Mouse (Mus musculus) stomach, postnatal 0 days (tissue): ENCODE measurements at regions not wholly inside any gene's neighbourhood (a gene's known extent, or its start where the extent isn't known, plus 50 kb on each side); places are given as distances from the start of the nearest gene placed in this dataset.

ENCODE experiments used
- ATAC-seq: fragments of 200-750 bp; cut with Nextera tagmentation; 2 replicates; pipeline ENCODE4 v1.8.0; 2017; ENCODE audit not compliant: low FRiP score, low TSS enrichment
- DNase-seq: peaks from one replicate; pipeline ENCODE4 v3.0.0-alpha.2; 2016; ENCODE audit warnings: low spot score
- H3K27ac ChIP-seq: fragments of 300-500 bp; sonication (generic); replicated peaks from 2 replicates; pipeline ENCODE4 v1.5.1; 2014; ENCODE audit warnings: mild to moderate bottlenecking, control low read depth
- H3K27me3 ChIP-seq: fragments of 300-500 bp; sonication (generic); 2 replicates; pipeline ENCODE4 v1.6.1; 2014; ENCODE audit warnings: low read length; ENCODE audit not compliant: control insufficient read depth, insufficient read depth
- H3K36me3 ChIP-seq: fragments of 300-500 bp; sonication (generic); 2 replicates; pipeline ENCODE4 v1.6.1; 2014; ENCODE audit warnings: low read length, mixed read lengths; ENCODE audit not compliant: control insufficient read depth, insufficient read depth
- H3K4me1 ChIP-seq: fragments of 300-500 bp; sonication (generic); replicated peaks from 2 replicates; pipeline ENCODE4 v1.6.1; 2014; ENCODE audit warnings: antibody characterized with exemption; ENCODE audit not compliant: control insufficient read depth, insufficient read depth
- H3K4me2 ChIP-seq: fragments of 300-500 bp; sonication (generic); replicated peaks from 2 replicates; pipeline ENCODE4 v1.6.1; 2014; ENCODE audit warnings: low read depth, mild to moderate bottlenecking, control low read depth, moderate library complexity
- H3K4me3 ChIP-seq: fragments of 300-500 bp; sonication (generic); 2 replicates; pipeline ENCODE4 v1.5.1; 2014; ENCODE audit warnings: low read depth, low read length, control low read depth
- H3K9ac ChIP-seq: fragments of 300-500 bp; sonication (generic); 2 replicates; pipeline ENCODE4 v1.6.1; 2014; ENCODE audit warnings: mild to moderate bottlenecking, low read length, control low read depth, mixed read lengths
- H3K9me3 ChIP-seq: fragments of 300-500 bp; sonication (generic); 2 replicates; pipeline ENCODE4 v1.6.1; 2016; ENCODE audit warnings: low read length; ENCODE audit not compliant: control insufficient read depth
- CTCF ChIP-seq: IDR thresholded peaks from 2 replicates; pipeline ENCODE4 v1.5.1; 2016; ENCODE audit warnings: antibody characterized with exemption, low read depth, mild to moderate bottlenecking, moderate library complexity
- EP300 ChIP-seq: optimal IDR thresholded peaks from 2 replicates; pipeline ENCODE3; 2016; ENCODE audit warnings: antibody characterized with exemption
- WGBS: fragments of 180-500 bp; shearing (Covaris S2); extraction: QIAGEN DNeasy Blood & Tissue Kit; methylation state at CpG from one replicate; pipeline ENCODE4 v1.1.7; 2014; 5-methylcytosine and 5-hydroxymethylcytosine counted together

DNA sequence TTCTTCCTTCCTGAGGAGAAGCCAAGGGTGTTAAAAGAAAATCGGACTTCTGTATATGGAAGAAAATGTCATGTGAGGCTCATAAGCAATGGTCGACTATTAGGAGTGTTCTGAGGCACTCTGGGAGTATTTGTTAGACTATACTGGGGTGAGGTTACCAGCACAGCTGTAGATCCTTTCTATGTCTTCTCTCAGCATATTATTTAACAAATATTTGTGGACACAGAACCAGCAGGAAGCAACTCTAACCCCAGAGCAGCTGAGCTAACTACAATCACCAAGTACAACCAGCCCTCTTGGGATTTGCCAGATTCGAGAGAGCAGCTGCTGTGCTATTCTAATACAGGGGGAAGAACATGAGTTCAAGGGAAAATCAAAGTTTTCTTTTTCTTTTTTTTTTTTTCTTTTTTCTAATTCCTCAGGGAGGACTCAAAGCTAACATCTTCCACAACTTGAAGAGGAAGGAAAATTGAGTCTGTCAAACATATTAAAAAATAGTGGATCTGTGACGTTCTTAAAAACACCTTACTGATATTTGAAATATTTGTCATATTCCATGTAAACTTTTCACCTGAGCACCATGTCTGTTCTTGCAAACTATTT is 933.3 kb upstream of the Cited2 start:
- 52% methylated on average over 4 of the region's 4 CpGs for WGBS
- Histone ChIP-seq H3K4me1 (no peaks in the 10 kb centered on the region), H3K4me3 (no peak overlapping the region), H3K27me3 (no peaks in the 10 kb centered on the region), H3K4me2 (no peak overlapping the region), H3K27ac (no peak overlapping the region), H3K36me3 (no peaks in the 10 kb centered on the region), H3K9ac (no peak overlapping the region), H3K9me3 (no peaks in the 10 kb centered on the region)
- no peak for TF ChIP-seq EP300
- no peak for TF ChIP-seq CTCF
- ATAC-seq: no peak
- DNase-seq: no peak

DNA sequence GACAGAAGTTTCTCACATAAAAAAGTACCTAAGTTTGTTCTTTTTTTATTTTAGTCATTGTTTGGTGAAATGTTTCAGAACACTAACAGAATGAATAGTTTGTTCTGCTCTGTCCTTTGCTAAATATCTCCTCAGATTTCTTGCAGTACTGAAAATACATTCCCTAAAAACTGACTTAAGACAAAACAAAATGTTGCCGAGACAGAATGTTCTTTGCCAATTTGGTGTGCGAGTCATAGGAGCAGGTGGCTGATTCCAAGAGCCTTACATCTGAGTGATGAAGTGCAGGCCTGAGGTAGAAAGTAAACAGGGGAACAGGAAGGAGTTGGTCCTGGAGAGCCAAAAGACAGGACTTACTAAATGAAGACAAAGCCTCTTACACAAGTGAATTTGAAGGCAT is 919.0 kb upstream of the Cited2 start:
- Histone ChIP-seq H3K36me3 (no peaks in the 10 kb centered on the region), H3K4me1 (no peaks in the 10 kb centered on the region), H3K9me3 (no peaks in the 10 kb centered on the region), H3K27ac (no peak overlapping the region), H3K27me3 (no peaks in the 10 kb centered on the region), H3K4me3 (no peak overlapping the region), H3K4me2 (no peak overlapping the region), H3K9ac (no peak overlapping the region)
- no peak for TF ChIP-seq CTCF
- TF ChIP-seq EP300: no peak
- DNase-seq: no peak
- ATAC-seq: no peak
- WGBS: 36% methylated on average over 2 of the region's 2 CpGs

DNA sequence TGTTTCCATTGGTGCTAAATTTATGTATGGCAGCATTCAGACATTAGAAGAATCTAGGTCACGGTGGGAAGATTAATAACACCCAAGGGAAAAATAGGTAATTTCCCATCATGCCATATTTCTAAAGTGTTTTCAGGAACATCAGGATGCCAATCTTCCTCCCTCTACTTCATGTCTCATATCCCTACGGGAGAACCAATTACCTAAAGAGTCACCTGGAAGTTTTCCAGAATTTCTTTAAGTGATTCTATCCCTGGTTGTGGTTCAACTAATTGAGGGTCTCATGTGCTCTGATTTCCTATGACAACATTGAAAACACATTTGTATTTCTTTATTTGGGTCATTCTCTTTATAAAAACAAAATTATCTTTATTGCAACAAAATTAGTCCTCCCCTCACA is 912.3 kb upstream of the Cited2 start:
- H3K9me3 ChIP-seq: no peaks in the 10 kb centered on the region
- H3K27ac ChIP-seq: no peak overlapping the region
- H3K4me1 ChIP-seq: no peaks in the 10 kb centered on the region
- H3K4me3 ChIP-seq: no peak overlapping the region
- no peak overlapping the region for H3K9ac ChIP-seq
- DNase-seq (no peak), ATAC-seq (no peak)
- 73% methylated on average over 2 of the region's 2 CpGs for WGBS
- H3K27me3 ChIP-seq: no peaks in the 10 kb centered on the region
- no peak overlapping the region for H3K4me2 ChIP-seq
- TF ChIP-seq CTCF (no peak), EP300 (no peak)
- no peaks in the 10 kb centered on the region for H3K36me3 ChIP-seq

DNA sequence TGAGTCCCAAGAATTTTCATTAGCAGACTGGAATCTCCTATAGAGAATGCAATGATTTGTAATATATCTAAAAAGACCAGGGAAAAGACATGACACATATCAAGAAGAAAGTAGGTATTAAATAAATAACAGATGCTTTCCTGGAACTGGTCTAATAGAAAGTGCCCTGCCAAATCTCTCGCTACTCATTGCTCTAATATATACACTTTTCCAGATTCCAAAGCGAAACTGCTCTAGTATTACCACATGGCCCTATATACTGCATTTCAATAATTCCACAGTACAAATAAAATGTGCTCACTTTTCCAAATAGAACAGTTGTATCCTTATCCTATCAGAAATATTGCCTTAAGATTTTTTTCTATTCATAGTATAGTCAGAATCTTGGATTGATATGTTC is 909.0 kb upstream of the Cited2 start:
- no peak for TF ChIP-seq EP300
- no peak for TF ChIP-seq CTCF
- Histone ChIP-seq H3K27me3 (no peaks in the 10 kb centered on the region), H3K27ac (no peak overlapping the region), H3K9me3 (no peaks in the 10 kb centered on the region), H3K4me3 (no peak overlapping the region), H3K4me1 (no peaks in the 10 kb centered on the region), H3K4me2 (no peak overlapping the region), H3K36me3 (no peaks in the 10 kb centered on the region), H3K9ac (no peak overlapping the region)
- 66% methylated on average over 2 of the region's 2 CpGs for WGBS
- ATAC-seq (no peak), DNase-seq (no peak)

DNA sequence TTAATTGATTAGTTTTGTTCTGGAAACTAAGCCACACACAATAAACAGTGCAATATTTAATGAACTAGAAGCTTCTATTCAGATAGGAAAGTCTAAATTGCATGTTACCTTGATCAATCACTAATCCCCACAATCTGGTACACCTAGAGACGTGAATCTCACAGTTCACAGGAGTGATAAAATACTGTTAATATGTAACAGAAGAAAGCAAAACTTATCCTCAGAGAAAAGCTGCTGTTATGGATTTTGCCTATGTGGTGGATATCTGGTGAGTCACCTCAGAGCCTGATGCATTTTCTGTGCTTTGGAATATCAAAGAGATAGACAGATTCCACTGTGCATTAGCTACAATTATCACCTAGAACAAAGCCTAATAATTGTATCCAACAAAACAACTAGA is 861.5 kb upstream of the Cited2 start:
- H3K27me3 ChIP-seq: no peaks in the 10 kb centered on the region
- TF ChIP-seq EP300 (no peak), CTCF (no peak)
- no peak overlapping the region for H3K9ac ChIP-seq
- H3K36me3 ChIP-seq: no peaks in the 10 kb centered on the region
- no peak for ATAC-seq
- no peak for DNase-seq
- 60% methylated on average over 1 of the region's 1 CpGs for WGBS
- no peaks in the 10 kb centered on the region for H3K4me1 ChIP-seq
- no peak overlapping the region for H3K4me2 ChIP-seq
- H3K9me3 ChIP-seq: no peaks in the 10 kb centered on the region
- no peak overlapping the region for H3K27ac ChIP-seq
- H3K4me3 ChIP-seq: no peak overlapping the region

DNA sequence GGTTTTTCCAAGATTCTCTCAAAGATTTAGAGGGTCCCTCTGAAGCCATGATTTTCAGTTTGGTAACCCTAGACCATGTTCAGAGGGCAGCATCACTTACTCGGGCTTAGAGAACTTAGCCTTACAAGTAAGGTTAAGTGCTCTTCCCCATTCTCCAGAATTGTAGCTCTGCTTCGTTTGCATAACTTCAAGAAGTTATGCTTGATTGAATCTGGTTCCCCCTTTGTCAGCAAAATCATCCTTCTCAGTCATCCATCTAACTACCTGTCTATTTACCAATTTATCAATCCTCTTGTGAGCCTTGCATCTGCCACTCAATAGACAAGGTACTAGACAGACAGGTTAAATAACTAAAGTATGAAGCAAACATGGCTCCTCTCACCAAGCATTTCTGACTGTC is 856.1 kb upstream of the Cited2 start:
- H3K4me1 ChIP-seq: no peaks in the 10 kb centered on the region
- WGBS: 72% methylated on average over 2 of the region's 2 CpGs
- H3K4me2 ChIP-seq: no peak overlapping the region
- no peak overlapping the region for H3K4me3 ChIP-seq
- TF ChIP-seq CTCF (no peak), EP300 (no peak)
- DNase-seq (no peak), ATAC-seq (no peak)
- H3K27me3 ChIP-seq: no peaks in the 10 kb centered on the region
- no peaks in the 10 kb centered on the region for H3K9me3 ChIP-seq
- no peaks in the 10 kb centered on the region for H3K36me3 ChIP-seq
- H3K27ac ChIP-seq: no peak overlapping the region
- no peak overlapping the region for H3K9ac ChIP-seq
